Mouse (Mus musculus): Measurements from ENCODE around the gene Snx30.

- no peak for TF ChIP-seq POLR2A (IDR thresholded peaks at IDR 0.05; ENCODE audit: control insufficient read depth, extremely low read depth, insufficient read depth, low read length, poor library complexity)
- TF ChIP-seq CTCF (IDR thresholded peaks at IDR 0.05; ENCODE audit: borderline replicate concordance, control insufficient read depth, extremely low read depth, insufficient read depth, low read length, poor library complexity): no peak
Observed at GRCm38 (mm10) chr4:59902547-59902946, 96.9 kb downstream of the Snx30 start.
